Mouse (Mus musculus) olfactory bulb, adult 2 months (tissue): ENCODE results near the gene Kcnk12. TPM values are rescaled to one million over a fixed set of nuclear protein-coding genes. Genes with fewer than 3 reads are reported as not detected.

Source experiments
- H3K27ac ChIP-seq: fragments of 200-500 bp; 2 replicates; pipeline ENCODE4 v1.5.1; 2012; ENCODE audit warnings: low read depth, low read length; ENCODE audit not compliant: insufficient read depth
- H3K4me1 ChIP-seq: fragments of 200-500 bp; 2 replicates; pipeline ENCODE4 v1.6.1; 2012; ENCODE audit warnings: low read length; ENCODE audit not compliant: control insufficient read depth, insufficient read depth
- H3K4me3 ChIP-seq: fragments of 200-500 bp; 2 replicates; pipeline ENCODE4 v1.5.1; 2012; ENCODE audit warnings: mild to moderate bottlenecking, low read depth, low read length, moderate library complexity; ENCODE audit not compliant: insufficient read depth
- CTCF ChIP-seq: fragments of 200-500 bp; IDR thresholded peaks from 2 replicates; pipeline ENCODE4 v1.5.1; 2012; ENCODE audit warnings: low read depth, mild to moderate bottlenecking, low read length, moderate library complexity; ENCODE audit not compliant: insufficient read depth
- POLR2A ChIP-seq: fragments of 200-500 bp; IDR thresholded peaks from 2 replicates; pipeline ENCODE4 v1.6.1; 2012; ENCODE audit warnings: mild to moderate bottlenecking, low read depth, low read length, moderate library complexity; ENCODE audit not compliant: insufficient read depth
- WGBS: fragments of 180-500 bp; shearing (Covaris S2); methylation state at CpG from one replicate; pipeline ENCODE4 v1.1.7; 2018; 5-methylcytosine and 5-hydroxymethylcytosine counted together
- polyA plus RNA-seq: library from polyadenylated mRNA; stranded (reverse); fragments of >200 nt; gene quantifications from 2 replicates; pipeline ENCODE4 v1.2.4, GENCODE M21; 2012; ENCODE audit warnings: low replicate concordance; ENCODE audit not compliant: missing spikeins, insufficient read depth, insufficient read length

Gene Kcnk12
- polyA plus RNA-seq, 1 experiment, result not detected

GRCm38 (mm10) chr17:87799212-87799947 is 1.6 kb upstream of the Kcnk12 start:
- TF ChIP-seq CTCF (no peak), POLR2A (no peak)
- Histone ChIP-seq H3K27ac (no peak overlapping the region), H3K4me1 (peaks cover 17% of the 10 kb centered on the region), H3K4me3 (no peak overlapping the region)
- WGBS, result 60% methylated on average over 13 of the region's 13 CpGs

GRCm38 (mm10) chr17:87798423-87798941 is 688 bp upstream of the Kcnk12 start:
- TF ChIP-seq CTCF, result no peak
- 0 out of 2 replicates have a peak, but pooled peaks have one; percentile 13 for TF ChIP-seq POLR2A
- Histone ChIP-seq H3K27ac (peak overlapping the region; percentile 23; the same call in 1 of the 2 replicates), H3K4me3 (peak overlapping the region; percentile 77), H3K4me1 (peaks cover 19% of the 10 kb centered on the region)
- WGBS, result 1% methylated on average over 40 of the region's 40 CpGs

GRCm38 (mm10) chr17:87796881-87797416 is 845 bp downstream of the Kcnk12 start:
- H3K4me3 ChIP-seq, result peak overlapping the region; percentile 77
- peak overlapping the region; percentile 90 for H3K27ac ChIP-seq
- 1% methylated on average over 72 of the region's 72 CpGs for WGBS
- peaks cover 26% of the 10 kb centered on the region for H3K4me1 ChIP-seq
- TF ChIP-seq POLR2A (peak; percentile 24; the same call in 1 of the 2 replicates), CTCF (no peak)

GRCm38 (mm10) chr17:87795927-87796714 is 1.7 kb downstream of the Kcnk12 start:
- TF ChIP-seq POLR2A (no peak), CTCF (no peak)
- peak overlapping the region; percentile 77 for H3K4me3 ChIP-seq
- peak overlapping the region; percentile 90 for H3K27ac ChIP-seq
- peaks cover 33% of the 10 kb centered on the region for H3K4me1 ChIP-seq
- 19% methylated on average over 12 of the region's 12 CpGs for WGBS

- WGBS, result 54% methylated on average over 5 of the region's 5 CpGs
- Histone ChIP-seq H3K4me1 (peaks cover 32% of the 10 kb centered on the region), H3K27ac (peak overlapping the region; percentile 63), H3K4me3 (peak overlapping the region; percentile 52)
- TF ChIP-seq CTCF, result no peak
- no peak for TF ChIP-seq POLR2A
Measured at GRCm38 (mm10) chr17:87794801-87795200, 3.0 kb downstream of the Kcnk12 start.

- TF ChIP-seq POLR2A, result no peak
- 47% methylated on average over 5 of the region's 5 CpGs for WGBS
- Histone ChIP-seq H3K4me3 (peak overlapping the region; percentile 22), H3K4me1 (peaks cover 17% of the 10 kb centered on the region), H3K27ac (peak overlapping the region; percentile 72)
Measured at GRCm38 (mm10) chr17:87793331-87793730, 4.5 kb downstream of the Kcnk12 start.

GRCm38 (mm10) chr17:87792623-87793315 is 5.0 kb downstream of the Kcnk12 start:
- 30% methylated on average over 12 of the region's 12 CpGs for WGBS
- H3K27ac ChIP-seq, result peak overlapping the region; percentile 65
- no peak overlapping the region for H3K4me3 ChIP-seq
- peaks cover 19% of the 10 kb centered on the region for H3K4me1 ChIP-seq
- TF ChIP-seq CTCF, result no peak
- no peak for TF ChIP-seq POLR2A

- TF ChIP-seq CTCF (no peak), POLR2A (no peak)
- H3K4me1 ChIP-seq, result peaks cover 22% of the 10 kb centered on the region
- no peak overlapping the region for H3K4me3 ChIP-seq
- H3K27ac ChIP-seq, result peak overlapping the region; percentile 40; the same call in 1 of the 2 replicates
- WGBS, result 60% methylated on average over 7 of the region's 7 CpGs
Measured at GRCm38 (mm10) chr17:87791517-87792098, 6.2 kb downstream of the Kcnk12 start.
